In the genomic region with DNA sequence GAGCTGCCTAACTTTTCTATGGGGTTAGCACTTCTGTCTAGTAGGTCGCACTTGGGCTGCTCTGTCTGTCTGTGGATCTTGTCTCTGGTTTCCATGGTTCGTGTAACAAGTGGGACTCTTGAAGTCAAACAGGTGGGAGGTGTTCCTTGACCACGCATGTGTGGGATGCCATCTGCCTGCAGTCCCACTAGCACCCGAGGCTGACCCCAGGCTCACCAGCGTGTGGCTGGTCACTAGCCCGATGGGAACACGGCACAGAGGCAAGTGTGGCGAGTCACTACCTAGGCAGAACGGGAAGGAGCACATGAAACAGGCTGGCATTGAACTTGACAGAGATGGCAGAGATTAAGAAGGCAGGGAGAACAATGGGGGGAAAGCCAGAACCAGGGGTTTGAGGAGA, we compare ENCODE assay signal across 29 mouse cellular contexts.
DNase-seq lines count a peak whose midpoint lies in the region; ATAC-seq and TF ChIP-seq lines count a peak whose summit lies in the region.
"Had no signal": no experiment of that assay in that cellular context is flagged by ENCODE, and none has a peak within 500 bp of the region (broad histone marks: within the 10 kb centered on the region; RNA-seq: fewer than 3 reads in every experiment).

No protein-coding gene starts in this region.

- no peak for TF ChIP-seq POLR2A in testis, adult 2 months (IDR thresholded peaks at IDR 0.05; ENCODE audit: control insufficient read depth, low read depth, low read length)

- intact Hi-C loops in heart, postnatal 36 days (cut with DNase I) = no loop called here
- intact Hi-C loops in left cerebral cortex, adult 2 months (cut with DNase I) = no loop called here

- H3K4me2 ChIP-seq in heart, postnatal 0 days (ENCODE audit: low read depth, low read length) = no peak overlapping the region
- H3K4me2 ChIP-seq: embryonic facial prominence, embryonic 13.5 days; forebrain, embryonic 12.5 days; hindbrain, embryonic 14.5 days; intestine, embryonic 15.5 days; liver, embryonic 15.5 days; midbrain, embryonic 13.5 days; neural tube, embryonic 13.5 days; stomach, embryonic 15.5 days had no signal

- WGBS in heart, postnatal 0 days = 44% methylated on average over 9 of the region's 9 CpGs

- DNase-seq in heart, postnatal 0 days (ENCODE audit: low spot score) = no peak
- no peak for DNase-seq in heart, postnatal 36 days
- DNase-seq in left cerebral cortex, adult 2 months (ENCODE audit: extremely low spot score in 1 of 2, low spot score in 2 of 2) = no peak
- DNase-seq in left cerebral cortex, adult 9 months (ENCODE audit: low spot score in 2 of 2) = no peak
- no peak for DNase-seq in testis, postnatal 10 days (ENCODE audit: low spot score)
- no peak for DNase-seq in cerebellum, postnatal 14 days
- DNase-seq: adrenal gland, adult 8-10 months; cerebellum, adult 18-20 months; cerebellum, postnatal 25 days; embryo, embryonic 11 days; gastrocnemius, postnatal 36 days; kidney, adult 8-10 months; kidney, postnatal 25 days; lung, postnatal 14 days; right cerebral cortex, postnatal 4 days; thymus, adult 2 months; thymus, postnatal 4 days had no signal

- H3K36me3 ChIP-seq in heart, postnatal 0 days (replicated peaks; ENCODE audit: control insufficient read depth, insufficient read depth, low read length) = no peaks in the 10 kb centered on the region
- no peaks in the 10 kb centered on the region for H3K36me3 ChIP-seq in testis, adult 2 months (ENCODE audit: control insufficient read depth, insufficient read depth, low read length)
- H3K36me3 ChIP-seq: embryonic facial prominence, embryonic 13.5 days; forebrain, embryonic 12.5 days; intestine, embryonic 15.5 days; liver, embryonic 15.5 days; midbrain, embryonic 13.5 days; neural tube, embryonic 13.5 days; stomach, embryonic 15.5 days had no signal

- no peak for ATAC-seq in heart, postnatal 0 days (ENCODE audit: insufficient read depth, low read depth)
- ATAC-seq: activated CD4-positive, CD25-positive, alpha-beta regulatory T cell, adult 4 months; intestine, embryonic 15.5 days; midbrain, embryonic 13.5 days had no signal

- no peak for TF ChIP-seq EP300 in heart, postnatal 0 days (IDR thresholded peaks at IDR 0.05; ENCODE audit: low read depth)

- H3K4me1 ChIP-seq in heart, postnatal 0 days (ENCODE audit: control insufficient read depth, insufficient read depth) = 0 out of 2 replicates have a peak, but pooled peaks cover 11% of the 10 kb centered on the region
- no peaks in the 10 kb centered on the region for H3K4me1 ChIP-seq in testis, adult 2 months (ENCODE audit: control insufficient read depth, insufficient read depth, low read length)
- H3K4me1 ChIP-seq: embryonic facial prominence, embryonic 13.5 days; forebrain, embryonic 12.5 days; intestine, embryonic 15.5 days; liver, embryonic 15.5 days; midbrain, embryonic 13.5 days had no signal

- H3K9me3 ChIP-seq in heart, postnatal 0 days (replicated peaks; ENCODE audit: control insufficient read depth, low read length) = no peaks in the 10 kb centered on the region
- H3K9me3 ChIP-seq: embryonic facial prominence, embryonic 13.5 days; forebrain, embryonic 12.5 days; intestine, embryonic 15.5 days; liver, embryonic 15.5 days; midbrain, embryonic 13.5 days; neural tube, embryonic 13.5 days; stomach, embryonic 15.5 days had no signal

- no peak overlapping the region for H3K4me3 ChIP-seq in heart, postnatal 0 days (ENCODE audit: low read depth, low read length)
- H3K4me3 ChIP-seq in left cerebral cortex, adult 2 months = no peak overlapping the region
- no peak overlapping the region for H3K4me3 ChIP-seq in testis, adult 2 months (ENCODE audit: control insufficient read depth, low read depth, low read length)
- H3K4me3 ChIP-seq: embryonic facial prominence, embryonic 13.5 days; erythroblast, embryonic 14.5 days; forebrain, embryonic 12.5 days; intestine, embryonic 15.5 days; liver, embryonic 15.5 days; megakaryocyte, embryonic 14.5 days; midbrain, embryonic 13.5 days; neural tube, embryonic 13.5 days; stomach, embryonic 15.5 days had no signal

- no peak overlapping the region for H3K9ac ChIP-seq in heart, postnatal 0 days (replicated peaks; ENCODE audit: low read depth, low read length)
- H3K9ac ChIP-seq: embryonic facial prominence, embryonic 13.5 days; forebrain, embryonic 12.5 days; hindbrain, embryonic 14.5 days; intestine, embryonic 15.5 days; liver, embryonic 15.5 days; midbrain, embryonic 13.5 days; neural tube, embryonic 13.5 days; stomach, embryonic 15.5 days had no signal

- no peak for TF ChIP-seq CTCF in heart, postnatal 0 days (IDR thresholded peaks at IDR 0.05; ENCODE audit: low read depth)
- no peak for TF ChIP-seq CTCF in left cerebral cortex, adult 2 months (IDR thresholded peaks at IDR 0.05)
- TF ChIP-seq CTCF in testis, adult 2 months (IDR thresholded peaks at IDR 0.05; ENCODE audit: control insufficient read depth, insufficient read depth, insufficient replicate concordance, low read depth, low read length) = no peak

- no peaks in the 10 kb centered on the region for H3K27me3 ChIP-seq in heart, postnatal 0 days (ENCODE audit: control insufficient read depth, insufficient read depth, low read length)
- no peaks in the 10 kb centered on the region for H3K27me3 ChIP-seq in testis, adult 2 months (ENCODE audit: control insufficient read depth, insufficient read depth, low read length)
- H3K27me3 ChIP-seq: embryonic facial prominence, embryonic 13.5 days; intestine, embryonic 15.5 days; neural tube, embryonic 13.5 days; stomach, embryonic 15.5 days had no signal

- H3K27ac ChIP-seq in heart, postnatal 0 days (ENCODE audit: low read depth) = peak overlapping the region; percentile 15
- peak overlapping the region; percentile 64 for H3K27ac ChIP-seq in left cerebral cortex, adult 2 months
- peak overlapping the region; percentile 14 for H3K27ac ChIP-seq in testis, adult 2 months (ENCODE audit: control insufficient read depth, insufficient read depth, low read depth, low read length)
- H3K27ac ChIP-seq: embryonic facial prominence, embryonic 13.5 days; forebrain, embryonic 12.5 days; hindbrain, embryonic 14.5 days; intestine, embryonic 15.5 days; liver, embryonic 15.5 days; midbrain, embryonic 13.5 days; neural tube, embryonic 13.5 days; stomach, embryonic 15.5 days had no signal

Comparison
In these comparisons a context has a peak if more than half of its experiments do, and no peak if none do; other contexts are left out.
1. H3K27ac ChIP-seq: peak in every context shown above with its lines; median percentile 64 in left cerebral cortex, adult 2 months; 15 in heart, postnatal 0 days; 14 in testis, adult 2 months.